Mouse (Mus musculus): ENCODE data around the gene Defb26.

- TF ChIP-seq CTCF (IDR thresholded peaks at IDR 0.05; ENCODE audit: control insufficient read depth, insufficient read depth, insufficient replicate concordance, low read depth, low read length) (no peak), POLR2A (IDR thresholded peaks at IDR 0.05; ENCODE audit: control insufficient read depth, low read depth, low read length) (no peak)
Measured at GRCm38 (mm10) chr2:152470973-152471372, 40.5 kb downstream of the Defb26 start.

Data from testis, adult 2 months (tissue).